18 mouse cellular contexts compared by ENCODE assay signal in genomic region chr11:115409556-115409955, GRCm38 (mm10). TPM values are rescaled to one million over a fixed set of nuclear protein-coding genes. Genes with fewer than 3 reads are reported as not detected.
DNase-seq lines count a peak whose midpoint lies in the region; ATAC-seq lines count a peak whose summit lies in the region.
"Had no signal": no experiment of that assay in that cellular context is flagged by ENCODE, and none has a peak within 500 bp of the region (broad histone marks: within the 10 kb centered on the region; RNA-seq: fewer than 3 reads in every experiment).

No protein-coding gene starts in this region.

- H3K9me3 ChIP-seq in limb, embryonic 13.5 days = no peaks in the 10 kb centered on the region
- no peaks in the 10 kb centered on the region for H3K9me3 ChIP-seq in limb, embryonic 10.5 days (replicated peaks)
- no peaks in the 10 kb centered on the region for H3K9me3 ChIP-seq in embryonic facial prominence, embryonic 13.5 days
- H3K9me3 ChIP-seq in hindbrain, embryonic 15.5 days = no peaks in the 10 kb centered on the region
- H3K9me3 ChIP-seq in neural tube, embryonic 15.5 days (replicated peaks) = no peaks in the 10 kb centered on the region
- H3K9me3 ChIP-seq: kidney, embryonic 15.5 days had no signal

- ATAC-seq in limb, embryonic 13.5 days (ENCODE audit: low FRiP score, low read depth) = no peak
- no peak for ATAC-seq in embryonic facial prominence, embryonic 13.5 days (ENCODE audit: insufficient number of reproducible peaks, insufficient read depth, low FRiP score, low TSS enrichment, low read depth)
- ATAC-seq in hindbrain, embryonic 15.5 days (ENCODE audit: low FRiP score, low read depth) = no peak
- no peak for ATAC-seq in neural tube, embryonic 15.5 days (ENCODE audit: low FRiP score)
- ATAC-seq: Patski had no signal

- H3K4me1 ChIP-seq in limb, embryonic 13.5 days = peaks cover 27% of the 10 kb centered on the region
- H3K4me1 ChIP-seq in limb, embryonic 10.5 days = peaks cover 38% of the 10 kb centered on the region
- peaks cover 27% of the 10 kb centered on the region for H3K4me1 ChIP-seq in embryonic facial prominence, embryonic 13.5 days
- H3K4me1 ChIP-seq in hindbrain, embryonic 15.5 days (replicated peaks) = peaks cover 41% of the 10 kb centered on the region
- peaks cover 50% of the 10 kb centered on the region for H3K4me1 ChIP-seq in neural tube, embryonic 15.5 days

- WGBS in limb, embryonic 13.5 days = 86% methylated on average over 7 of the region's 7 CpGs
- 90% methylated on average over 7 of the region's 7 CpGs for WGBS in limb, embryonic 10.5 days
- 65% methylated on average over 7 of the region's 7 CpGs for WGBS in embryonic facial prominence, embryonic 13.5 days
- 26% methylated on average over 7 of the region's 7 CpGs for WGBS in hindbrain, embryonic 15.5 days
- WGBS in neural tube, embryonic 15.5 days = 30% methylated on average over 7 of the region's 7 CpGs

- H3K4me3 ChIP-seq in limb, embryonic 13.5 days = no peak overlapping the region
- H3K4me3 ChIP-seq in limb, embryonic 10.5 days = no peak overlapping the region
- H3K4me3 ChIP-seq in embryonic facial prominence, embryonic 13.5 days = no peak overlapping the region
- no peak overlapping the region for H3K4me3 ChIP-seq in hindbrain, embryonic 15.5 days
- H3K4me3 ChIP-seq in neural tube, embryonic 15.5 days (replicated peaks) = no peak overlapping the region
- H3K4me3 ChIP-seq: kidney, embryonic 15.5 days had no signal

- no peak overlapping the region for H3K4me2 ChIP-seq in limb, embryonic 13.5 days (replicated peaks)
- no peak overlapping the region for H3K4me2 ChIP-seq in embryonic facial prominence, embryonic 13.5 days
- H3K4me2 ChIP-seq in hindbrain, embryonic 15.5 days = no peak overlapping the region
- H3K4me2 ChIP-seq in neural tube, embryonic 15.5 days = no peak overlapping the region
- H3K4me2 ChIP-seq: kidney, embryonic 15.5 days had no signal

- H3K27ac ChIP-seq in limb, embryonic 13.5 days = no peak overlapping the region
- H3K27ac ChIP-seq in limb, embryonic 10.5 days = no peak overlapping the region
- H3K27ac ChIP-seq in embryonic facial prominence, embryonic 13.5 days = no peak overlapping the region
- peak overlapping the region; percentile 63 for H3K27ac ChIP-seq in hindbrain, embryonic 15.5 days (replicated peaks)
- peak overlapping the region; percentile 37; the same call in 1 of the 2 replicates for H3K27ac ChIP-seq in neural tube, embryonic 15.5 days (replicated peaks)
- H3K27ac ChIP-seq: liver, embryonic 14.5 days; stomach, postnatal 0 days had no signal

- 0 out of 2 replicates have a peak overlapping the region, but pooled peaks have one; percentile 13 for H3K9ac ChIP-seq in limb, embryonic 13.5 days
- peak overlapping the region; percentile 11; the same call in 1 of the 2 replicates for H3K9ac ChIP-seq in embryonic facial prominence, embryonic 13.5 days
- H3K9ac ChIP-seq in hindbrain, embryonic 15.5 days = no peak overlapping the region
- no peak overlapping the region for H3K9ac ChIP-seq in neural tube, embryonic 15.5 days (replicated peaks)
- H3K9ac ChIP-seq: kidney, embryonic 15.5 days; liver, embryonic 14.5 days had no signal

- no peaks in the 10 kb centered on the region for H3K27me3 ChIP-seq in limb, embryonic 13.5 days
- H3K27me3 ChIP-seq in limb, embryonic 10.5 days (ENCODE audit: low read depth, poor library complexity, severe bottlenecking) = no peaks in the 10 kb centered on the region
- H3K27me3 ChIP-seq in embryonic facial prominence, embryonic 13.5 days = no peaks in the 10 kb centered on the region
- no peaks in the 10 kb centered on the region for H3K27me3 ChIP-seq in hindbrain, embryonic 15.5 days
- no peaks in the 10 kb centered on the region for H3K27me3 ChIP-seq in neural tube, embryonic 15.5 days (replicated peaks)
- H3K27me3 ChIP-seq: kidney, embryonic 15.5 days; Patski had no signal

- H3K36me3 ChIP-seq in limb, embryonic 13.5 days = peaks cover 51% of the 10 kb centered on the region
- H3K36me3 ChIP-seq in limb, embryonic 10.5 days = peaks cover 60% of the 10 kb centered on the region
- peaks cover 54% of the 10 kb centered on the region for H3K36me3 ChIP-seq in embryonic facial prominence, embryonic 13.5 days
- peaks cover 27% of the 10 kb centered on the region for H3K36me3 ChIP-seq in hindbrain, embryonic 15.5 days
- H3K36me3 ChIP-seq in neural tube, embryonic 15.5 days = peaks cover 29% of the 10 kb centered on the region

- DNase-seq in limb, embryonic 10.5 days (ENCODE audit: low spot score) = no peak
- DNase-seq in gastrocnemius, postnatal 10 days = no peak
- DNase-seq in layer of hippocampus, adult 18-20 months (ENCODE audit: low spot score in 2 of 2) = no peak
- DNase-seq in adrenal gland, adult (ENCODE audit: inconsistent age in 2 of 2, low spot score in 1 of 2) = no peak
- DNase-seq: cerebellum, postnatal 14 days; lung, postnatal 4 days; right cerebral cortex, postnatal 25 days had no signal

RNA-seq across cellular contexts. Expression of gene Mrpl58, which starts 6.0 kb away (rescaled TPM):
- polyA plus RNA-seq in limb, embryonic 13.5 days (2015; fragmentation: Nextera tagmentation; extraction: Ambion mirVana) = 174 and 178 TPM in 2 replicates
- 202 and 220 TPM in 2 replicates for polyA plus RNA-seq in limb, embryonic 10.5 days (2016; fragmentation: Nextera tagmentation; extraction: Ambion mirVana)
- polyA plus RNA-seq in embryonic facial prominence, embryonic 13.5 days (2015; fragmentation: Nextera tagmentation; extraction: Ambion mirVana) = 173 and 181 TPM in 2 replicates
- polyA plus RNA-seq in hindbrain, embryonic 15.5 days (2015; fragmentation: Nextera tagmentation; extraction: Ambion mirVana) = 180 and 190 TPM in 2 replicates
- 175 and 183 TPM in 2 replicates for polyA plus RNA-seq in neural tube, embryonic 15.5 days (2015; fragmentation: Nextera tagmentation; extraction: Ambion mirVana)
- 100 to 1,000 TPM in 1 of 2 experiments, 10 to 100 TPM in 1; 89.1 to 100 TPM for total RNA-seq in gastrocnemius, postnatal 10 days (2021)
- total RNA-seq in layer of hippocampus, adult 18-20 months (2021) = 100 to 1,000 TPM in 1 of 2 experiments, 10 to 100 TPM in 1; 97.7 to 102 TPM

RNA-seq across cellular contexts. Expression of gene Atp5h, which starts 10.2 kb away (rescaled TPM):
- polyA plus RNA-seq in limb, embryonic 13.5 days (2015; fragmentation: Nextera tagmentation; extraction: Ambion mirVana) = 942 TPM in 2 replicates
- polyA plus RNA-seq in limb, embryonic 10.5 days (2016; fragmentation: Nextera tagmentation; extraction: Ambion mirVana) = 862 and 900 TPM in 2 replicates
- 880 and 943 TPM in 2 replicates for polyA plus RNA-seq in embryonic facial prominence, embryonic 13.5 days (2015; fragmentation: Nextera tagmentation; extraction: Ambion mirVana)
- 877 and 940 TPM in 2 replicates for polyA plus RNA-seq in hindbrain, embryonic 15.5 days (2015; fragmentation: Nextera tagmentation; extraction: Ambion mirVana)
- 949 and 1,025 TPM in 2 replicates for polyA plus RNA-seq in neural tube, embryonic 15.5 days (2015; fragmentation: Nextera tagmentation; extraction: Ambion mirVana)
- 1,000 to 10,000 TPM; 1,026 to 1,088 TPM for total RNA-seq in gastrocnemius, postnatal 10 days (2021)
- total RNA-seq in layer of hippocampus, adult 18-20 months (2021) = 100 to 1,000 TPM; 468 to 483 TPM

RNA-seq across cellular contexts. Expression of gene Kctd2, which starts 10.4 kb away (rescaled TPM):
- polyA plus RNA-seq in limb, embryonic 13.5 days (2015; fragmentation: Nextera tagmentation; extraction: Ambion mirVana) = 16.1 and 17.4 TPM in 2 replicates
- polyA plus RNA-seq in limb, embryonic 10.5 days (2016; fragmentation: Nextera tagmentation; extraction: Ambion mirVana) = 13.6 and 18.3 TPM in 2 replicates
- polyA plus RNA-seq in embryonic facial prominence, embryonic 13.5 days (2015; fragmentation: Nextera tagmentation; extraction: Ambion mirVana) = 9.6 and 17.5 TPM in 2 replicates
- polyA plus RNA-seq in hindbrain, embryonic 15.5 days (2015; fragmentation: Nextera tagmentation; extraction: Ambion mirVana) = 23.6 and 26.2 TPM in 2 replicates
- 19.0 and 22.4 TPM in 2 replicates for polyA plus RNA-seq in neural tube, embryonic 15.5 days (2015; fragmentation: Nextera tagmentation; extraction: Ambion mirVana)
- 10 to 100 TPM; 16.2 to 19.4 TPM for total RNA-seq in gastrocnemius, postnatal 10 days (2021)
- 10 to 100 TPM; 81.5 to 82.2 TPM for total RNA-seq in layer of hippocampus, adult 18-20 months (2021)

RNA-seq across cellular contexts. Expression of gene Cdr2l, which starts 27.8 kb away (rescaled TPM):
- polyA plus RNA-seq in limb, embryonic 13.5 days (2015; fragmentation: Nextera tagmentation; extraction: Ambion mirVana) = 11.3 and 11.4 TPM in 2 replicates
- 15.2 and 16.4 TPM in 2 replicates for polyA plus RNA-seq in limb, embryonic 10.5 days (2016; fragmentation: Nextera tagmentation; extraction: Ambion mirVana)
- 12.3 and 14.1 TPM in 2 replicates for polyA plus RNA-seq in embryonic facial prominence, embryonic 13.5 days (2015; fragmentation: Nextera tagmentation; extraction: Ambion mirVana)
- 25.0 and 27.0 TPM in 2 replicates for polyA plus RNA-seq in hindbrain, embryonic 15.5 days (2015; fragmentation: Nextera tagmentation; extraction: Ambion mirVana)
- 21.5 and 23.9 TPM in 2 replicates for polyA plus RNA-seq in neural tube, embryonic 15.5 days (2015; fragmentation: Nextera tagmentation; extraction: Ambion mirVana)
- 10 to 100 TPM in 1 of 2 experiments, 1 to 10 TPM in 1; 9.8 to 17.0 TPM for total RNA-seq in gastrocnemius, postnatal 10 days (2021)
- 10 to 100 TPM; 29.7 to 30.6 TPM for total RNA-seq in layer of hippocampus, adult 18-20 months (2021)

RNA-seq across cellular contexts. Expression of gene Trim80, which starts 30.8 kb away (rescaled TPM):
- polyA plus RNA-seq in limb, embryonic 13.5 days (2015; fragmentation: Nextera tagmentation; extraction: Ambion mirVana) = 0.08 TPM in 1 of 2 replicates, not detected in the other
- polyA plus RNA-seq in limb, embryonic 10.5 days (2016; fragmentation: Nextera tagmentation; extraction: Ambion mirVana) = 0.18 and 0.26 TPM in 2 replicates
- 0.14 TPM in 1 of 2 replicates, not detected in the other for polyA plus RNA-seq in embryonic facial prominence, embryonic 13.5 days (2015; fragmentation: Nextera tagmentation; extraction: Ambion mirVana)
- not detected in 2 replicates for polyA plus RNA-seq in hindbrain, embryonic 15.5 days (2015; fragmentation: Nextera tagmentation; extraction: Ambion mirVana)
- 0.09 and 0.10 TPM in 2 replicates for polyA plus RNA-seq in neural tube, embryonic 15.5 days (2015; fragmentation: Nextera tagmentation; extraction: Ambion mirVana)
- not detected for total RNA-seq in gastrocnemius, postnatal 10 days (2021)
- not detected for total RNA-seq in layer of hippocampus, adult 18-20 months (2021)
- total RNA-seq: granulocyte monocyte progenitor cell, adult 5-6 weeks; hematopoietic stem cell, adult 5-6 weeks had no signal
- polyA plus RNA-seq: C2C12, Patski had no signal

Comparison
In these comparisons a context has a peak if more than half of its experiments do, and no peak if none do; other contexts are left out.
1. H3K27ac ChIP-seq: peak in hindbrain, embryonic 15.5 days (single experiment) and neural tube, embryonic 15.5 days (single experiment); none in limb, embryonic 13.5 days (single experiment), limb, embryonic 10.5 days (single experiment) and embryonic facial prominence, embryonic 13.5 days (single experiment).
2. H3K9ac ChIP-seq: peak in limb, embryonic 13.5 days (single experiment) and embryonic facial prominence, embryonic 13.5 days (single experiment); none in hindbrain, embryonic 15.5 days (single experiment) and neural tube, embryonic 15.5 days (single experiment).